Mouse (Mus musculus): Measurements from ENCODE around the gene Dusp18.

The Dusp18 gene

GRCm38 (mm10) chr11:3930019-3930418 is 35.0 kb downstream of the Dusp18 start:
- no peak for DNase-seq (ENCODE audit: low spot score)

GRCm38 (mm10) chr11:3930931-3931330 is 35.9 kb downstream of the Dusp18 start:
- no peak for DNase-seq (ENCODE audit: low spot score)

- peak; percentile 88 for DNase-seq (ENCODE audit: low spot score)
Observed at GRCm38 (mm10) chr11:3931511-3932211, 36.6 kb downstream of the Dusp18 start, which contains the start of gene Tcn2. Gene Tcn2 (minus strand): TSS chr11:3932159.

GRCm38 (mm10) chr11:3933756-3934285 is 38.8 kb downstream of the Dusp18 start:
- no peak for DNase-seq (ENCODE audit: low spot score)

GRCm38 (mm10) chr11:3935135-3935534 is 40.1 kb downstream of the Dusp18 start:
- no peak for DNase-seq (ENCODE audit: low spot score)

- DNase-seq (ENCODE audit: low spot score), result no peak
Observed at GRCm38 (mm10) chr11:3936318-3936717, 41.3 kb downstream of the Dusp18 start.

GRCm38 (mm10) chr11:3937321-3937874 is 42.4 kb downstream of the Dusp18 start:
- DNase-seq (ENCODE audit: low spot score), result no peak

- no peak for DNase-seq (ENCODE audit: low spot score)
Observed at GRCm38 (mm10) chr11:3941371-3941770, 46.3 kb downstream of the Dusp18 start.

GRCm38 (mm10) chr11:3946386-3946785 is 51.3 kb downstream of the Dusp18 start:
- no peak for DNase-seq (ENCODE audit: low spot score)
